Mouse (Mus musculus) olfactory bulb, adult 2 months (tissue): ENCODE results near the gene Wipf1.

Source experiments
- CTCF ChIP-seq: fragments of 200-500 bp; IDR thresholded peaks from 2 replicates; pipeline ENCODE4 v1.5.1; 2012; ENCODE audit warnings: low read depth, mild to moderate bottlenecking, low read length, moderate library complexity; ENCODE audit not compliant: insufficient read depth
- POLR2A ChIP-seq: fragments of 200-500 bp; IDR thresholded peaks from 2 replicates; pipeline ENCODE4 v1.6.1; 2012; ENCODE audit warnings: mild to moderate bottlenecking, low read depth, low read length, moderate library complexity; ENCODE audit not compliant: insufficient read depth

GRCm38 (mm10) chr2:73404442-73404841 lies 125.1 kb downstream of the Wipf1 start:
- TF ChIP-seq POLR2A (no peak), CTCF (no peak)
